Mouse (Mus musculus) thymus, adult 2 months (tissue): ENCODE measurements around the gene Mecom. TPM values are rescaled to one million over a fixed set of nuclear protein-coding genes. Genes with fewer than 3 reads are reported as not detected.

ENCODE experiments used
- DNase-seq: peaks from one replicate; pipeline ENCODE4 v3.0.0; 2021
- H3K27ac ChIP-seq: fragments of 200-500 bp; 2 replicates; pipeline ENCODE4 v1.5.1; 2012; ENCODE audit warnings: low read length, control low read depth; ENCODE audit not compliant: control insufficient read depth, insufficient read depth
- H3K27me3 ChIP-seq: fragments of 200-500 bp; 2 replicates; pipeline ENCODE4 v1.6.1; 2012; ENCODE audit warnings: mild to moderate bottlenecking, low read length, moderate library complexity, mixed read lengths; ENCODE audit not compliant: control insufficient read depth, insufficient read depth
- H3K36me3 ChIP-seq: fragments of 200-500 bp; 2 replicates; pipeline ENCODE4 v1.6.1; 2012; ENCODE audit warnings: mild to moderate bottlenecking, low read length, moderate library complexity; ENCODE audit not compliant: control insufficient read depth, insufficient read depth
- H3K4me1 ChIP-seq: fragments of 200-500 bp; replicated peaks from 2 replicates; pipeline ENCODE4 v1.6.1; 2012; ENCODE audit warnings: low read length; ENCODE audit not compliant: control insufficient read depth, insufficient read depth
- H3K4me3 ChIP-seq: fragments of 200-500 bp; 2 replicates; pipeline ENCODE4 v1.5.1; 2012; ENCODE audit warnings: mild to moderate bottlenecking, low read length, control low read depth, moderate library complexity; ENCODE audit not compliant: control insufficient read depth, insufficient read depth
- CTCF ChIP-seq: fragments of 200-500 bp; IDR thresholded peaks from 2 replicates; pipeline ENCODE4 v1.5.1; 2012; ENCODE audit warnings: mild to moderate bottlenecking, control low read depth, low read length, moderate library complexity, borderline replicate concordance; ENCODE audit not compliant: control insufficient read depth, poor library complexity, insufficient read depth; ENCODE audit errors: extremely low read depth
- POLR2A ChIP-seq: fragments of 200-500 bp; IDR thresholded peaks from 2 replicates; pipeline ENCODE4 v1.6.1; 2012; ENCODE audit warnings: mild to moderate bottlenecking, low read length, control low read depth, moderate library complexity; ENCODE audit not compliant: control insufficient read depth, poor library complexity, insufficient read depth; ENCODE audit errors: extremely low read depth
- WGBS: fragments of 180-500 bp; shearing (Covaris S2); methylation state at CpG from one replicate; pipeline ENCODE4 v1.1.7; 2018; 5-methylcytosine and 5-hydroxymethylcytosine counted together
- polyA plus RNA-seq: library from polyadenylated mRNA; depleted of rRNA; stranded (reverse); fragments of >200 nt; gene quantifications from 2 replicates; pipeline ENCODE4 v1.2.3, GENCODE M21; 2012

The Mecom gene
- polyA plus RNA-seq, 1 experiment = 0.92 TPM

GRCm38 (mm10) chr3:30122618-30123017 lies 425.2 kb downstream of the Mecom start:
- no peak overlapping the region for H3K27ac ChIP-seq
- no peak overlapping the region for H3K4me3 ChIP-seq
- H3K36me3 ChIP-seq = no peaks in the 10 kb centered on the region
- no peaks in the 10 kb centered on the region for H3K4me1 ChIP-seq
- WGBS = 92% methylated on average over 3 of the region's 3 CpGs
- TF ChIP-seq POLR2A (no peak), CTCF (no peak)
- no peaks in the 10 kb centered on the region for H3K27me3 ChIP-seq
- DNase-seq = no peak

DNA sequence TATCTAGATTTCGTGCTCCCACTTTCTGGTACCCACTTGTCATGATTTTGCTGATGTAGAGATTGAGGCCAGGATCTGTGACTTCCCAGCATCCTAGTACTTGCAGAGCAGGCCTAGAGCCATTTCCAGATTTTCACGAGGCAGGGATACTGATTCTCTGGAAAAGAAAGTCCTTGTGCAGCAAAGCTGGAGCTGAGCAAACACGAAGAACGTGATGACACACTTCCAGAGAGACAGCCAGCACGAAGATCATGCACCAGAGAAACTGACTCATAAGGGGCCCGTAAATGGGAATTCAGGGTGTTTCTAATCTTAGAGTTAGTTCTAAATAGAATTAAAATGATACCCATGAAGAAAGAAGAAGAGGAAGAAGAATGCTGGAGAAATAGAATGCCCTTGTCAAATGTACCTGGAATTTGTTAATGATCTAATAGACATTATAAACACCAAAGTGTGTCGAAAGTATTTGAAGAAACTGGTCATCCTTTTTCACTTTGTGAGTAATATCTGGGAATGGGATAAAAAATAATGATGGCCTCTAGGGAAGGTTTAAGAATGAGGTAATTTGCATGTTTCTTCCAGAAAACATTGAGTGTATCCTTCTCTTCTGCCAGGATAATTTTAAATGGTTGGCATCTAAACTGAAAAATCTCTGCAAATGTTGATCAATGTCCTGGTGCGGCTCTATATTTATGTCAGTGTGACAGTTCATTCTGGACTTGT lies 426.9 kb downstream of the Mecom start:
- Histone ChIP-seq H3K27ac (no peak overlapping the region), H3K36me3 (no peaks in the 10 kb centered on the region), H3K4me1 (no peaks in the 10 kb centered on the region), H3K27me3 (no peaks in the 10 kb centered on the region), H3K4me3 (no peak overlapping the region)
- no peak for DNase-seq
- WGBS = 91% methylated on average over 8 of the region's 8 CpGs
- TF ChIP-seq POLR2A = no peak
- no peak for TF ChIP-seq CTCF

DNA sequence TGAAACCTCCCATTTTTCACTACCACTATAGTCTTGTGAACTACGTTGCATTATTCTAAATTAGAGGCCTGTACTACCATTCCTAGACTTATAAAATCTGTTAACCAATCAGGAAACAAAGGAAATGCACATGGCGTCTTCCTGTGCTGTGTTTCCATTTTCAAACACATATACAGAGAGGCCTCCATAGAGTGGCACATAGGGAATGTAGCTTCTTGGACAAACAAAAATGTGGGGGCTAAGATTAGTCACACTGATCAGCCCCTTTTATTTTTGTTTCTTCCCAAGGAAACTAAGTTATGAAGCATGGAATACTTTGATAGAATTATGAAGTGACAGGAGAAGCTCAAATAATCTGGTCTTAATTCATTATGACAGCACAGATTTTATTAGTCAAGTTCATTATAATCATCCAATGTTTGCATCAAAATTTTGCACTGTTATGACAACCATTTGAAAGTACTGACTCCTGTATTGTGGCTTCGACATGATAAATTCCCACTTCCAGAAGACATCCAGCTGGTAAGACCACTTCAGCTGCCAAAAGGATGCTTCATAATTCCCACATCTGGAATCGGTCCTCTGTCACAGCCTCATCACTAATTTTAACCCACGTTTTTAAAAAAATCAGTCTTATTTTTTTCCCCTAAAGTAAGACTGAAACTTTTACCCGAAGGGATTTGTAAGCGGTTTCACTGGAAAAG lies 429.1 kb downstream of the Mecom start:
- H3K4me1 ChIP-seq = no peaks in the 10 kb centered on the region
- no peak overlapping the region for H3K27ac ChIP-seq
- no peaks in the 10 kb centered on the region for H3K36me3 ChIP-seq
- WGBS = 91% methylated on average over 7 of the region's 7 CpGs
- no peak for TF ChIP-seq POLR2A
- TF ChIP-seq CTCF = no peak
- no peak for DNase-seq
- no peak overlapping the region for H3K4me3 ChIP-seq
- H3K27me3 ChIP-seq = no peaks in the 10 kb centered on the region

- no peak for DNase-seq
- Histone ChIP-seq H3K36me3 (no peaks in the 10 kb centered on the region), H3K27ac (no peak overlapping the region), H3K4me1 (no peaks in the 10 kb centered on the region), H3K4me3 (no peak overlapping the region), H3K27me3 (no peaks in the 10 kb centered on the region)
- 87% methylated on average over 3 of the region's 3 CpGs for WGBS
- TF ChIP-seq POLR2A = no peak
- TF ChIP-seq CTCF = no peak
Observed at GRCm38 (mm10) chr3:30113249-30113770, 434.5 kb downstream of the Mecom start.

DNA sequence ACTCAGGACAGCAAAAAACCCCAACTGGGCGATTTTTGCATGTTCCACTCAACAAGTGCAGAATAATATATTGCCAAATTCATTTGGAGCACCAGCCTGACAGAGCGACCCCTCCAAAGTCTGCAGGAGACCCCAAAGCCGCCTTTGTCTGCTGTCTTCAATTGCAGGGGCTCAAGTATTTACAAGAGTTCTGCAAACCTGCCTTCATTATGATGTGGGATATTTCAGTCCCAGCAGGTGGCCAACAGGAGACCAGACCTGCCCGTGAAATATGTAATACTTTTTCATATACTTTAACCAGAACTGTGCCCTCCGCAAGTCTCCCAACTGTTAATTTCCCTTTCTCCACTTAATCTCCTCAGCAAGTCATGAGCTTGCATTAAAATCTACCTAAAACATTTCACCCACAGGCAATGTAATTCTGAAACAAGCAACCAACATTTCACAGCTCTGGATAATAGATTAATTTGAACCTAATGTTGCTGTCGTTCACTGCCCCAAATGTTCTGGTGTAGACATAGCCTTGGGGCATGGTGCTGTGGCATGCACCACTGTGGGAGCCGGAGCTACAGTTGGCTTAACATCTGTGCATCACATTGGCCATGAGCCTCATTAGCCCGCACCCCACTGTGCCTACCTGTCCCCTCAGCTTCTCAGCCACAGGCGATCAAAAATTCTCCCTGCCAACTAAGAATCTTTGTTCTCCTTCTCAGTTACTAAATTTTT lies 439.7 kb downstream of the Mecom start:
- Histone ChIP-seq H3K36me3 (no peaks in the 10 kb centered on the region), H3K4me1 (no peaks in the 10 kb centered on the region), H3K27me3 (no peaks in the 10 kb centered on the region), H3K4me3 (no peak overlapping the region), H3K27ac (no peak overlapping the region)
- WGBS = 89% methylated on average over 9 of the region's 9 CpGs
- DNase-seq = no peak
- TF ChIP-seq CTCF = no peak
- TF ChIP-seq POLR2A = no peak

DNA sequence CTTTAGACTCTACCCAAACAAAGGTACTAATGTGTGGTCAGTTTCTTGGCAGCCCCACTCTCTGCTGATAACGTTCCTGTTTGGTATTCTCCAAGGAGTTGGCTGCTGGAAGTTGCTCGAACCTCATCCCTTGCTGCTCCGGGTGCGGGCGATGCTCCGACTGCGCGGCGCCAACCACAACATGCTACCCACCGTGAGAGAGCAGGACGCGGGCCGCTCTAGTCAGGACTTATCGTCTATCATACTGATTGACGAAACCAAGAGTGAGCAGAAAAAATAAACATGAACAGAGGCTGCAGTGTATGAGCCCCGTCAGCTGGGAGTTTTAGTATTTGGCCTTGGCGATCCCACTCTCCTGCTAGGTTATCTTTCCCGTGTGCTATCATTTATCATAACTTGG lies 441.3 kb downstream of the Mecom start:
- Histone ChIP-seq H3K27ac (no peak overlapping the region), H3K4me1 (no peaks in the 10 kb centered on the region), H3K27me3 (no peaks in the 10 kb centered on the region), H3K4me3 (no peak overlapping the region), H3K36me3 (no peaks in the 10 kb centered on the region)
- no peak for DNase-seq
- WGBS = 78% methylated on average over 18 of the region's 18 CpGs
- TF ChIP-seq POLR2A (no peak), CTCF (no peak)
